In the genomic region with DNA sequence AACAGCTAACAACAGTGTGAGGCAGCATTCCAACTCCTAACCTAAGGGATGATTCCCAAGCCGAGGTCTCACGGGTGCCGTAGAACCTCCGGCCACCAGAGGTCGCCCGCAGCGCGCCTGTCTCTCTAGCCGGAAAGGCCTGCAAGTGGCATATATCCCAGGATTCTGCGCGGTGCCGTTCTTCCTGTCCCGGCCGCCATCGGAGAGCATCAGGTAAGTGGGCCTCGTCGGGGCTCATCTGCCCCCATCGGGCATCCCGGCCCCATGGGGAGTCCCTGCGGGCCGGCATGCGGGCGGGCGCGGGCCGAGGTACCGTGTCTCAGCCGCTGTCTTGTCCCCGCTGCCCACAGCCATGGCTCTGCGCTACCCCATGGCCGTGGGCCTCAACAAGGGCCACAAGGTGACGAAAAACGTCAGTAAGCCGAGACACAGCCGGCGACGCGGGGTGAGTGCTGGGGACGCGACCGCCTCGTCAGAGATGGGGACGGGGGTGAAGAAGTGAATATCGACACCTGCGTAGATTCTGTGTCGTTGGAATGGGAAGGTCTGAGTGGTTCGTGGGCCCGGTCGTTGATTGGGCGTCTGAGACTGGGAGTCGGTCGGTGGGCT, we compare ENCODE assay signal across 8 mouse cellular contexts. TPM values are rescaled to one million over a fixed set of nuclear protein-coding genes. Genes with fewer than 3 reads are reported as not detected.
DNase-seq lines count a peak whose midpoint lies in the region; ATAC-seq and TF ChIP-seq lines count a peak whose summit lies in the region.

A gene (plus strand): TSS at position 181 of the 609 bp plus-strand sequence.

- TF ChIP-seq CTCF in C2C12 (IDR thresholded peaks at IDR 0.05; ENCODE audit: control insufficient read depth, insufficient read depth, insufficient read length) = peak; percentile 93

- peak within 1 kb of the TSS; percentile 96 for H3K9ac ChIP-seq in heart, embryonic 13.5 days
- H3K9ac ChIP-seq in liver, embryonic 12.5 days = peak within 1 kb of the TSS; percentile 91
- H3K9ac ChIP-seq in stomach, embryonic 15.5 days = peak within 1 kb of the TSS; percentile 50

- peaks cover 44% of the 10 kb centered on the region for H3K4me1 ChIP-seq in heart, embryonic 13.5 days
- H3K4me1 ChIP-seq in liver, embryonic 12.5 days = peaks cover 60% of the 10 kb centered on the region
- H3K4me1 ChIP-seq in stomach, embryonic 15.5 days = peaks cover 32% of the 10 kb centered on the region

- peak within 1 kb of the TSS; percentile 71 for H3K4me3 ChIP-seq in C2C12 (ENCODE audit: insufficient read depth, poor library complexity, severe bottlenecking)
- peak within 1 kb of the TSS; percentile 77 for H3K4me3 ChIP-seq in heart, embryonic 13.5 days
- peak within 1 kb of the TSS; percentile 80 for H3K4me3 ChIP-seq in liver, embryonic 12.5 days
- H3K4me3 ChIP-seq in stomach, embryonic 15.5 days (replicated peaks) = peak within 1 kb of the TSS; percentile 72

- ATAC-seq in erythroid progenitor cell, adult 5-6 weeks (replicated peaks; ENCODE audit: low FRiP score, poor library complexity, severe bottlenecking) = peak; percentile 69
- peak; percentile 17; the same call in 1 of the 2 replicates for ATAC-seq in heart, embryonic 13.5 days (ENCODE audit: extremely low read depth, insufficient number of reproducible peaks, low FRiP score, low TSS enrichment)
- peak; percentile 46 for ATAC-seq in liver, embryonic 12.5 days
- ATAC-seq in stomach, embryonic 15.5 days (ENCODE audit: insufficient read depth, low FRiP score, low read depth) = peak; percentile 61

- peaks cover 44% of the 10 kb centered on the region for H3K36me3 ChIP-seq in C2C12 (ENCODE audit: control insufficient read depth, insufficient read depth)
- peaks cover 43% of the 10 kb centered on the region for H3K36me3 ChIP-seq in heart, embryonic 13.5 days
- H3K36me3 ChIP-seq in liver, embryonic 12.5 days = peaks cover 47% of the 10 kb centered on the region
- H3K36me3 ChIP-seq in stomach, embryonic 15.5 days = peaks cover 39% of the 10 kb centered on the region

- peak within 1 kb of the TSS; percentile 88 for H3ac ChIP-seq in C2C12 (ENCODE audit: control insufficient read depth, insufficient read length, low read depth)

- peaks cover 72% of the 10 kb centered on the region for H3K79me2 ChIP-seq in C2C12 (ENCODE audit: control insufficient read depth, insufficient read depth)

- H3K79me3 ChIP-seq in C2C12 (ENCODE audit: low read depth) = peaks cover 40% of the 10 kb centered on the region

- peak within 1 kb of the TSS; percentile 94 for H3K4me2 ChIP-seq in heart, embryonic 13.5 days
- H3K4me2 ChIP-seq in liver, embryonic 12.5 days = peak within 1 kb of the TSS; percentile 88
- peak within 1 kb of the TSS; percentile 82 for H3K4me2 ChIP-seq in stomach, embryonic 15.5 days

- DNase-seq in brain, embryonic 18.5 days (ENCODE audit: low read depth, low spot score) = peak; percentile 83
- peak; percentile 98 for DNase-seq in kidney, postnatal 10 days
- peak; percentile 87 to 91 for DNase-seq in natural killer cell, adult 2 months (ENCODE audit: low spot score in 2 of 2)

- under 1% methylated on average over 52 of the region's 52 CpGs for WGBS in heart, embryonic 13.5 days
- under 1% methylated on average over 52 of the region's 52 CpGs for WGBS in liver, embryonic 12.5 days (ENCODE audit: insufficient replicate concordance)
- under 1% methylated on average over 52 of the region's 52 CpGs for WGBS in stomach, embryonic 15.5 days

- H3K9me3 ChIP-seq in heart, embryonic 13.5 days = no peaks in the 10 kb centered on the region
- no peaks in the 10 kb centered on the region for H3K9me3 ChIP-seq in liver, embryonic 12.5 days (replicated peaks)
- no peaks in the 10 kb centered on the region for H3K9me3 ChIP-seq in stomach, embryonic 15.5 days

- H3K27ac ChIP-seq in heart, embryonic 13.5 days (replicated peaks) = peak within 1 kb of the TSS; percentile 90
- peak within 1 kb of the TSS; percentile 83 for H3K27ac ChIP-seq in liver, embryonic 12.5 days
- peak within 1 kb of the TSS; percentile 92 for H3K27ac ChIP-seq in stomach, embryonic 15.5 days

- H3K27me3 ChIP-seq in C2C12 (ENCODE audit: control insufficient read depth, insufficient read depth, insufficient read length) = no peaks in the 10 kb centered on the region
- no peaks in the 10 kb centered on the region for H3K27me3 ChIP-seq in heart, embryonic 13.5 days (replicated peaks)
- H3K27me3 ChIP-seq in liver, embryonic 12.5 days (replicated peaks) = no peaks in the 10 kb centered on the region
- no peaks in the 10 kb centered on the region for H3K27me3 ChIP-seq in stomach, embryonic 15.5 days (replicated peaks)

TF ChIP-seq in C2C12, 6 proteins besides CTCF, POLR2A, EP300 and RAD21:
- TF ChIP-seq USF1 (IDR thresholded peaks at IDR 0.05; ENCODE audit: low read depth) (no peak), MAX (IDR thresholded peaks at IDR 0.05) (peak; percentile 75), FOSL1 (IDR thresholded peaks at IDR 0.05; ENCODE audit: insufficient read depth, low read length, poor library complexity, severe bottlenecking) (no peak)

RNA-seq across cellular contexts. Expression of the gene that starts here (rescaled TPM):
- polyA plus RNA-seq in C2C12 (2012; fragmentation: generic; extraction: Trizol) = 4,005 TPM
- total RNA-seq in erythroid progenitor cell, adult 5-6 weeks (2015; ENCODE audit: low replicate concordance) = 298 and 344 TPM in 2 replicates
- 203 and 323 TPM in 2 replicates for total RNA-seq in erythroid progenitor cell, adult 5-6 weeks (2017; ENCODE audit: low replicate concordance)
- polyA plus RNA-seq in heart, embryonic 13.5 days (2015; fragmentation: Nextera tagmentation; extraction: Ambion mirVana) = 1,294 and 1,391 TPM in 2 replicates
- polyA plus RNA-seq in liver, embryonic 12.5 days (2016; fragmentation: Nextera tagmentation; extraction: Ambion mirVana) = 1,562 and 1,574 TPM in 2 replicates
- polyA plus RNA-seq in stomach, embryonic 15.5 days (2015; fragmentation: Nextera tagmentation; extraction: Ambion mirVana) = 1,749 and 1,789 TPM in 2 replicates

Comparison
In these comparisons a context has a peak if more than half of its experiments do, and no peak if none do; other contexts are left out.
1. Peak in every context shown above with its lines: DNase-seq, ATAC-seq, H3K4me3 ChIP-seq and H3K27ac ChIP-seq.
2. ATAC-seq: peak in every context shown above with its lines; median percentile 69 in erythroid progenitor cell, adult 5-6 weeks; 61 in stomach, embryonic 15.5 days; 46 in liver, embryonic 12.5 days; 17 in heart, embryonic 13.5 days.